Mouse (Mus musculus) brain, embryonic 14.5 days (tissue): ENCODE data around the gene Atxn2.

ENCODE experiments used
- CTCF ChIP-seq: fragments of 200-500 bp; IDR thresholded peaks from 2 replicates; pipeline ENCODE4 v1.5.1; 2012; ENCODE audit warnings: inconsistent platforms, mild to moderate bottlenecking, moderate library complexity, borderline replicate concordance; ENCODE audit not compliant: insufficient read depth, insufficient read length; ENCODE audit errors: extremely low read depth
- POLR2A ChIP-seq: fragments of 200-500 bp; IDR thresholded peaks from 2 replicates; pipeline ENCODE4 v1.6.1; 2012; ENCODE audit warnings: mild to moderate bottlenecking, inconsistent platforms, borderline replicate concordance; ENCODE audit not compliant: poor library complexity, insufficient read depth, insufficient read length, severe bottlenecking; ENCODE audit errors: extremely low read depth

DNA sequence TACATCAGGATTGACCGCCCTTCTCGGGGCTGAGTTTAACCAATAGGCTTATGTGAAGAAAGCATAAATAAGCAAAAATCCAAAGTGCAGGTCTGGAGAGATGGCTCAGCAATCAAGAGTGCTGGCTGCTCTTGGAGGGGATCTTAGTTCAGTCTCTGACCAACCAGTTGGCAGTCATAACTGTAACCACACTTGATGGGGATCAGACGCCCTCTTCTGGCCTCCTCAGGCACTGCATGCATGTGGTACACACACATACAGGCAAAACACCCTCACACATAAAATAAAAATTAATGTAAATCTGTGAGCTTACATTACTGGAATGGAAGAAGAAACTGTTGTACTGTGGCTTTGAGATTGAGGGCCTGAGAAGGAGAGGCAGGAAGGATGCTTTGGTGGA, 40.7 kb upstream of the Atxn2 start:
- TF ChIP-seq POLR2A (no peak), CTCF (peak; percentile 47; the same call in 1 of the 2 replicates)
